Mouse (Mus musculus) lung, adult 2 months (tissue): ENCODE measurements around the gene Krt23. TPM values are rescaled to one million over a fixed set of nuclear protein-coding genes. Genes with fewer than 3 reads are reported as not detected.

Source experiments
- DNase-seq: peaks from one replicate; pipeline ENCODE4 v3.0.0; 2022
- H3K4me1 ChIP-seq: fragments of 200-500 bp; 2 replicates; pipeline ENCODE4 v1.6.1; 2011; ENCODE audit warnings: low read length; ENCODE audit not compliant: control insufficient read depth, insufficient read depth
- H3K4me3 ChIP-seq: fragments of 200-500 bp; replicated peaks from 2 replicates; pipeline ENCODE3; 2011; ENCODE audit warnings: low read depth, mild to moderate bottlenecking, control low read depth, low read length; ENCODE audit errors: extremely low read depth
- CTCF ChIP-seq: fragments of 200-500 bp; IDR thresholded peaks from 2 replicates; pipeline ENCODE4 v1.5.1; 2011; ENCODE audit warnings: mild to moderate bottlenecking, low read length, control low read depth; ENCODE audit not compliant: insufficient read depth
- POLR2A ChIP-seq: fragments of 200-500 bp; IDR thresholded peaks from 2 replicates; pipeline ENCODE4 v1.6.1; 2011; ENCODE audit warnings: low read depth, mild to moderate bottlenecking, control low read depth, low read length, borderline replicate concordance; ENCODE audit errors: extremely low read depth
- WGBS: fragments of 180-500 bp; shearing (Covaris S2); methylation state at CpG from one replicate; pipeline ENCODE4 v1.1.7; 2018; 5-methylcytosine and 5-hydroxymethylcytosine counted together
- polyA plus RNA-seq: library from polyadenylated mRNA; depleted of rRNA; stranded (reverse); fragments of >200 nt; gene quantifications from 2 replicates; pipeline ENCODE4 v1.2.3, GENCODE M21; 2012; rRNA removed

Krt23 gene
- 20.2 and 26.1 TPM in 2 replicates for polyA plus RNA-seq

- peak within 1 kb of the TSS; percentile 66 for H3K4me3 ChIP-seq
- no peaks in the 10 kb centered on the region; the same call in 1 of the 2 replicates for H3K4me1 ChIP-seq
- TF ChIP-seq POLR2A (peak; percentile 66; the same call in 1 of the 2 replicates), CTCF (no peak)
- 59% methylated on average over 22 of the region's 22 CpGs for whole genome bisulfite sequencing
- DNase-seq = peak; percentile 30
These were observed at the start of gene Krt23 for GRCm38 (mm10) chr11:99492733-99493573. Krt23 (minus strand) TSS chr11:99493137.

- DNase-seq = no peak
- H3K4me3 ChIP-seq = no peak overlapping the region
- no peaks in the 10 kb centered on the region for H3K4me1 ChIP-seq
- TF ChIP-seq POLR2A (no peak), CTCF (no peak)
- WGBS = 44% methylated on average over 9 of the region's 9 CpGs
These were observed 46.8 kb upstream of the Krt23 start for GRCm38 (mm10) chr11:99539721-99540120.

- no peaks in the 10 kb centered on the region for H3K4me1 ChIP-seq
- 53% methylated on average over 13 of the region's 13 CpGs for WGBS
- H3K4me3 ChIP-seq = no peak within 1 kb of the TSS
- no peak for DNase-seq
- TF ChIP-seq POLR2A (no peak), CTCF (no peak)
These were observed 28.4 kb upstream of the Krt23 start, which contains the start of gene Krt39 for GRCm38 (mm10) chr11:99521288-99521860. Krt39 (minus strand) TSS chr11:99521338.

- WGBS = 59% methylated on average over 8 of the region's 8 CpGs
- H3K4me1 ChIP-seq = no peaks in the 10 kb centered on the region; the same call in 1 of the 2 replicates
- H3K4me3 ChIP-seq = no peak overlapping the region
- TF ChIP-seq CTCF = no peak
- no peak for TF ChIP-seq POLR2A
- peak; percentile 13 for DNase-seq
These were observed 21.2 kb upstream of the Krt23 start for GRCm38 (mm10) chr11:99514098-99514497.

GRCm38 (mm10) chr11:99500095-99500805 is 7.3 kb upstream of the Krt23 start:
- Histone ChIP-seq H3K4me1 (no peaks in the 10 kb centered on the region), H3K4me3 (no peak overlapping the region)
- TF ChIP-seq POLR2A (no peak), CTCF (no peak)
- 73% methylated on average over 9 of the region's 9 CpGs for WGBS
- DNase-seq = no peak

GRCm38 (mm10) chr11:99496460-99496859 is 3.5 kb upstream of the Krt23 start:
- no peak for TF ChIP-seq POLR2A
- no peak for TF ChIP-seq CTCF
- 67% methylated on average over 4 of the region's 4 CpGs for WGBS
- Histone ChIP-seq H3K4me3 (no peak overlapping the region), H3K4me1 (no peaks in the 10 kb centered on the region; the same call in 1 of the 2 replicates)
- DNase-seq = no peak

GRCm38 (mm10) chr11:99494741-99495140 is 1.8 kb upstream of the Krt23 start:
- H3K4me3 ChIP-seq = no peak overlapping the region
- WGBS = 88% methylated on average over 4 of the region's 4 CpGs
- DNase-seq = no peak
- TF ChIP-seq POLR2A = no peak
- no peak for TF ChIP-seq CTCF
- H3K4me1 ChIP-seq = no peaks in the 10 kb centered on the region; the same call in 1 of the 2 replicates

GRCm38 (mm10) chr11:99493574-99493850 is 575 bp upstream of the Krt23 start:
- no peak for DNase-seq
- WGBS = 20% methylated on average over 5 of the region's 5 CpGs
- H3K4me1 ChIP-seq = no peaks in the 10 kb centered on the region; the same call in 1 of the 2 replicates

GRCm38 (mm10) chr11:99491040-99491439 is 1.9 kb downstream of the Krt23 start:
- peak overlapping the region; percentile 30 for H3K4me3 ChIP-seq
- WGBS = 51% methylated on average over 8 of the region's 8 CpGs

More at GRCm38 (mm10) chr11:99493574-99493850, 575 bp upstream of the Krt23 start:
- TF ChIP-seq CTCF (no peak), POLR2A (no peak)
- H3K4me3 ChIP-seq = no peak overlapping the region

More at GRCm38 (mm10) chr11:99491040-99491439, 1.9 kb downstream of the Krt23 start:
- TF ChIP-seq POLR2A (no peak), CTCF (no peak)
- H3K4me1 ChIP-seq = no peaks in the 10 kb centered on the region; the same call in 1 of the 2 replicates
- DNase-seq = no peak
